26 mouse cellular contexts compared by ENCODE assay signal in the genomic region with DNA sequence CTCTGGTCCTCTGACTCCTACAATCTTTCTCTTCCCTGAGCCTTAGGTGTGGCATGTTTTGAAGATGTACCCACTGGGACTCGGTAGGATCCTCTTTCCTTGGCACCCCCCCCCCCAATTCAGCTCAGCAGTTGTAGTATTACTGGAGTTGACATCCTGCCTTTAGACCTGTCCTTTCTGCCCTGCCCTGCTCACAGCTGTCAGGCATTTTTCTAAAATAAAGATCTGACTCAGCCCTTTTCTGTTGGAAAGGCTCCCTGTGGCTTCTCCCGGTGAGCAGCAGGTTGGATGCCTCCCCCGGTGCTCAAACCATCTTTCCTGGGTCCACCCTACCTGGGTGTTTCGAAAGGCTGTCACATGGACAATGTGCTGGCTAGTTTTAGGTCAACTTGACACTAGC.
DNase-seq lines count a peak whose midpoint lies in the region; ATAC-seq and TF ChIP-seq lines count a peak whose summit lies in the region.
"Had no signal": no experiment of that assay in that cellular context is flagged by ENCODE, and none has a peak within 500 bp of the region (broad histone marks: within the 10 kb centered on the region; RNA-seq: fewer than 3 reads in every experiment).

No protein-coding gene starts in this region.

- no peak overlapping the region for H3K4me3 ChIP-seq in heart, embryonic 13.5 days
- H3K4me3 ChIP-seq in lung, embryonic 15.5 days = no peak overlapping the region
- H3K4me3 ChIP-seq in ES-E14 (ENCODE audit: insufficient read depth in 1 of 2, low read depth in 1 of 2, low read length in 2 of 2, poor library complexity in 1 of 2, severe bottlenecking in 1 of 2) (no peak overlapping the region), myocyte (no peak overlapping the region)
- H3K4me3 ChIP-seq: forebrain, embryonic 15.5 days; hindbrain, embryonic 13.5 days; layer of hippocampus, adult 2 months; limb, embryonic 13.5 days; liver, embryonic 12.5 days; megakaryocyte, embryonic 14.5 days; midbrain, embryonic 15.5 days had no signal

- 74% methylated on average over 4 of the region's 4 CpGs for WGBS in heart, embryonic 13.5 days
- 66% methylated on average over 4 of the region's 4 CpGs for WGBS in lung, embryonic 15.5 days

- H3K9ac ChIP-seq in heart, embryonic 13.5 days = no peak overlapping the region
- no peak overlapping the region for H3K9ac ChIP-seq in lung, embryonic 15.5 days
- H3K9ac ChIP-seq in ES-E14 (ENCODE audit: insufficient read depth, low read depth, low read length, poor library complexity, severe bottlenecking) = no peak overlapping the region
- H3K9ac ChIP-seq: forebrain, embryonic 15.5 days; hindbrain, embryonic 13.5 days; limb, embryonic 13.5 days; liver, embryonic 12.5 days; liver, postnatal 0 days; midbrain, embryonic 15.5 days had no signal

- H3K36me3 ChIP-seq in heart, embryonic 13.5 days = 0 out of 2 replicates have a peak, but pooled peaks cover 5% of the 10 kb centered on the region
- H3K36me3 ChIP-seq in lung, embryonic 15.5 days = no peaks in the 10 kb centered on the region
- H3K36me3 ChIP-seq in ES-E14 (ENCODE audit: control insufficient read depth, insufficient read depth, low read length, poor library complexity, severe bottlenecking) (peaks cover 3% of the 10 kb centered on the region; the same call in 1 of the 2 replicates), myocyte (ENCODE audit: control insufficient read depth, insufficient read depth) (no peaks in the 10 kb centered on the region)
- H3K36me3 ChIP-seq: forebrain, embryonic 15.5 days; hindbrain, embryonic 13.5 days; limb, embryonic 13.5 days; liver, embryonic 12.5 days; midbrain, embryonic 15.5 days had no signal

- no peak for ATAC-seq in heart, embryonic 13.5 days (ENCODE audit: extremely low read depth, insufficient number of reproducible peaks, low FRiP score, low TSS enrichment)
- ATAC-seq in lung, embryonic 15.5 days (ENCODE audit: borderline replicate concordance, extremely low read depth, low FRiP score, low TSS enrichment) = no peak
- ATAC-seq: forebrain, embryonic 15.5 days; liver, embryonic 12.5 days; liver, postnatal 0 days; midbrain, embryonic 15.5 days had no signal

- no peaks in the 10 kb centered on the region for H3K27me3 ChIP-seq in heart, embryonic 13.5 days (replicated peaks)
- no peaks in the 10 kb centered on the region for H3K27me3 ChIP-seq in lung, embryonic 15.5 days
- H3K27me3 ChIP-seq in myocyte (ENCODE audit: control insufficient read depth, insufficient read depth, insufficient read length) = no peaks in the 10 kb centered on the region
- H3K27me3 ChIP-seq: CH12.LX; forebrain, embryonic 15.5 days; hindbrain, embryonic 13.5 days; limb, embryonic 13.5 days; liver, embryonic 12.5 days; midbrain, embryonic 15.5 days had no signal

- H3ac ChIP-seq in myocyte (ENCODE audit: control insufficient read depth, insufficient read length) = no peak overlapping the region

- peaks cover 33% of the 10 kb centered on the region for H3K4me1 ChIP-seq in heart, embryonic 13.5 days
- H3K4me1 ChIP-seq in lung, embryonic 15.5 days = peaks cover 27% of the 10 kb centered on the region
- H3K4me1 ChIP-seq in ES-E14 (ENCODE audit: control insufficient read depth in 2 of 2, insufficient read depth in 2 of 2, low read length in 2 of 2, poor library complexity in 1 of 2) = peaks cover 0 to 4% of the 10 kb centered on the region in 2 experiments; a peak in 1 of 4 replicates
- H3K4me1 ChIP-seq: midbrain, embryonic 15.5 days had no signal

- no peak for TF ChIP-seq POLR2A in myocyte (IDR thresholded peaks at IDR 0.05; ENCODE audit: insufficient read length, low read depth)

- H3K79me2 ChIP-seq in myocyte (ENCODE audit: control insufficient read depth, insufficient read depth) = no peaks in the 10 kb centered on the region

- H3K4me2 ChIP-seq in heart, embryonic 13.5 days = no peak overlapping the region
- H3K4me2 ChIP-seq in lung, embryonic 15.5 days = no peak overlapping the region
- peak overlapping the region; percentile 72 for H3K4me2 ChIP-seq in myocyte (ENCODE audit: low read depth)
- H3K4me2 ChIP-seq: forebrain, embryonic 15.5 days; hindbrain, embryonic 13.5 days; limb, embryonic 13.5 days; liver, embryonic 12.5 days; midbrain, embryonic 15.5 days had no signal

- in situ Hi-C loops in ES-E14 (cut with MboI; ENCODE audit: low sequenced_read_pairs in 2 of 2, unreplicated experiment in 2 of 2) = loop anchor here (5.0 to 10.0 kb wide), 2 partner anchors 335 to 338 kb away; partner anchors contain the start of gene Adm (in 2 of the 2)

- no peak for DNase-seq in heart, postnatal 4 days
- DNase-seq in lung, postnatal 14 days = no peak
- DNase-seq in ES-E14 (ENCODE audit: low read depth, low spot score) = no peak
- DNase-seq in left cerebral cortex, adult 11 months (ENCODE audit: low spot score) = no peak
- DNase-seq in cerebellum, adult 9-10 months = no peak
- DNase-seq: adrenal gland, adult 8-10 months; B cell, adult 2 months; cerebellum, adult 8-10 months; cerebellum, postnatal 36 days; kidney, adult 9 months; liver, postnatal 0 days; lung, postnatal 4 days; right cerebral cortex, adult 18-20 months; right cerebral cortex, postnatal 4 days had no signal

- 0 out of 2 replicates have a peak overlapping the region, but pooled peaks have one; percentile 75 for H3K27ac ChIP-seq in heart, embryonic 13.5 days (replicated peaks)
- H3K27ac ChIP-seq in lung, embryonic 15.5 days = 0 out of 2 replicates have a peak overlapping the region, but pooled peaks have one; percentile 77
- H3K27ac ChIP-seq in ES-E14 (ENCODE audit: insufficient read depth, low read depth, low read length, poor library complexity, severe bottlenecking) = no peak overlapping the region
- H3K27ac ChIP-seq: forebrain, embryonic 15.5 days; hindbrain, embryonic 13.5 days; layer of hippocampus, adult 2 months; limb, embryonic 13.5 days; liver, embryonic 12.5 days; midbrain, embryonic 15.5 days had no signal

- 0 out of 2 replicates have a peak, but pooled peaks cover 5% of the 10 kb centered on the region for H3K9me3 ChIP-seq in heart, embryonic 13.5 days
- H3K9me3 ChIP-seq in lung, embryonic 15.5 days = no peaks in the 10 kb centered on the region
- H3K9me3 ChIP-seq in ES-E14 (ENCODE audit: control insufficient read depth, insufficient read depth, low read depth, low read length) = no peaks in the 10 kb centered on the region
- H3K9me3 ChIP-seq: forebrain, embryonic 15.5 days; G1E; liver, embryonic 12.5 days; midbrain, embryonic 15.5 days had no signal

TF ChIP-seq in ES-E14, 5 proteins besides CTCF, POLR2A, EP300 and RAD21:
- TF ChIP-seq ZNF384 (IDR thresholded peaks at IDR 0.05; ENCODE audit: low read depth, low read length) = no peak
- peak; percentile 74; the same call in 1 of the 2 replicates for TF ChIP-seq MAFK (IDR thresholded peaks at IDR 0.05; ENCODE audit: insufficient read depth, low read depth, low read length)
- TF ChIP-seq HCFC1 (IDR thresholded peaks at IDR 0.05; ENCODE audit: borderline replicate concordance, insufficient read depth, low read length) = no peak

TF ChIP-seq in myocyte, 11 proteins besides CTCF, POLR2A, EP300 and RAD21:
- TF ChIP-seq TCF12 (IDR thresholded peaks at IDR 0.05; ENCODE audit: insufficient read depth, poor library complexity, severe bottlenecking) (peak; percentile 13), MAX (IDR thresholded peaks at IDR 0.05; ENCODE audit: low read depth) (no peak), CEBPB (IDR thresholded peaks at IDR 0.05; ENCODE audit: insufficient read depth, poor library complexity, severe bottlenecking) (no peak), E2F4 (IDR thresholded peaks at IDR 0.05; ENCODE audit: insufficient read depth) (no peak), MYOD1 (IDR thresholded peaks at IDR 0.05; ENCODE audit: control insufficient read depth in 1 of 3, insufficient read length in 2 of 3, low read depth in 2 of 3) (peak in 2 of 3 experiments; percentile 32 to 50), MYOG (IDR thresholded peaks at IDR 0.05; ENCODE audit: control insufficient read depth in 1 of 3, insufficient read depth in 1 of 3, insufficient read length in 2 of 3, low read depth in 2 of 3) (peak in 1 of 3 experiments; percentile 57), SRF (IDR thresholded peaks at IDR 0.05; ENCODE audit: control insufficient read depth, insufficient read length, low read depth) (no peak)
